Mouse (Mus musculus): ENCODE measurements around the gene Cldn10.

DNA sequence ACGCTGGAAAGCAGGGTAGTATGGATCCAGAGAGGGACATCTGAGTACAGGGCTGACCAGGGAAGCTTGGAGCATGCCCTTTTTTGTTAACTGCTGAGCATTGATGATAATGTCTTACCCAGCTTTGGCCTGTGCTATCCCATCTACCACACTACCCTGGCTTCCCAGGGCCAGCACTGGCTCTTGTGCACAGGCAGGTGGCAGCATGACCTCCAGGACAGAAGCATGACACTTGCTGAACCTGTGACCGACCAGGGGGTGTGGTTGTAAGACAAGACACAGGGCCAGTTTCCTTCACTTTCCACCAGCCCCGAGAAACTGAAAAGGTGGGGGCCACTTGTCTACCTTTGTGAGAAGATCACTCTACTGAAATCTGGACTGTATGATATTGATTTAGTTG is 5.5 kb upstream of the Cldn10 start:
- TF ChIP-seq CTCF (IDR thresholded peaks at IDR 0.05) = peak; percentile 54
- no peak for TF ChIP-seq POLR2A (IDR thresholded peaks at IDR 0.05; ENCODE audit: insufficient read depth, low read depth, low read length)
- no peak for TF ChIP-seq EP300 (IDR thresholded peaks at IDR 0.05; ENCODE audit: insufficient read depth, low read depth, low read length)

All from heart, adult 2 months (tissue).